Mouse (Mus musculus) C2C12 (cell line): ENCODE data around the gene Cyth4. TPM values are rescaled to one million over a fixed set of nuclear protein-coding genes. Genes with fewer than 3 reads are reported as not detected.

ENCODE experiments used
- H3K27me3 ChIP-seq: one replicate; pipeline ENCODE4 v1.6.1; 2011; ENCODE audit not compliant: control insufficient read depth, insufficient read depth, insufficient read length
- H3K36me3 ChIP-seq: one replicate; pipeline ENCODE4 v1.6.1; 2011; ENCODE audit not compliant: control insufficient read depth, insufficient read depth
- H3K4me3 ChIP-seq: one replicate; pipeline ENCODE4 v1.5.1; 2011; ENCODE audit warnings: mild to moderate bottlenecking, control low read depth; ENCODE audit not compliant: poor library complexity, insufficient read depth, severe bottlenecking
- H3K79me2 ChIP-seq: one replicate; pipeline ENCODE4 v1.6.1; 2011; ENCODE audit not compliant: control insufficient read depth, insufficient read depth
- H3K79me3 ChIP-seq: one replicate; pipeline ENCODE4 v1.6.1; 2011; ENCODE audit warnings: low read depth, control low read depth
- H3ac ChIP-seq: one replicate; pipeline ENCODE3; 2011; ENCODE audit warnings: low read depth; ENCODE audit not compliant: control insufficient read depth, insufficient read length
- CEBPB ChIP-seq: IDR thresholded peaks from one replicate; pipeline ENCODE4 v1.6.1; 2011; ENCODE audit warnings: low read depth, mild to moderate bottlenecking, control low read depth, moderate library complexity
- CTCF ChIP-seq: IDR thresholded peaks from one replicate; pipeline ENCODE4 v1.5.1; 2011; ENCODE audit not compliant: control insufficient read depth, insufficient read depth, insufficient read length
- FOSL1 ChIP-seq: IDR thresholded peaks from one replicate; pipeline ENCODE4 v1.8.0; 2011; ENCODE audit warnings: mild to moderate bottlenecking, low read length; ENCODE audit not compliant: poor library complexity, insufficient read depth, severe bottlenecking
- MAX ChIP-seq: IDR thresholded peaks from one replicate; pipeline ENCODE4 v1.6.1; 2011; ENCODE audit warnings: mild to moderate bottlenecking, control low read depth
- MYOD1 ChIP-seq: IDR thresholded peaks from one replicate; pipeline ENCODE4 v1.6.1; 2011; ENCODE audit warnings: low read depth; ENCODE audit not compliant: control insufficient read depth, insufficient read length
- MYOG ChIP-seq: IDR thresholded peaks from one replicate; pipeline ENCODE4 v1.6.1; 2011; ENCODE audit not compliant: control insufficient read depth, insufficient read length; ENCODE audit errors: extremely low read depth
- USF1 ChIP-seq: IDR thresholded peaks from one replicate; pipeline ENCODE4 v1.6.1; 2011; ENCODE audit warnings: low read depth, mild to moderate bottlenecking, control low read depth, moderate library complexity
- polyA plus RNA-seq: library from polyadenylated mRNA; unstranded; fragments of >200 nt; fragmentation: generic; extraction: Trizol; gene quantifications from one replicate; pipeline ENCODE4 v1.2.1, GENCODE M21; 2012; ENCODE audit warnings: missing spikeins

Gene Cyth4
- polyA plus RNA-seq, 1 experiment = 0.21 TPM

DNA sequence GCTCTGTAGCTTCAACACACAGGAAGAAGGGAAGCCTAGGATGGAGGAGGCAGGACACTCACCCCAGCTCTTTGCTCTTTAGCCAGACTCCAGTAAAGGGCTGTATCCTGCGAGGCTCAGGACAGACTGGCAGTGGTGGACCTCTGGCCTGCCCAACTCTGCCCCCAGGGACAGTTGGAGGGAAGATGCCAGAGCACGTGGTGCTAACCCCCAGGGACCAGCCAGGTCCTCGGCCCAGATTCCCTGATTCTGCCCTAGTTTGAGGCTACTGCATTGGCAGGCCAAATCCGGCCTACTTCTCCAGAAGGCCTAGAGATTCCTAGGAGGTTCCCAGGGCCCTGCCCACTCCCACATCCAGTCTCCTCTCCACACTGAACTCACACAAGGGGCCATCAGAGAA is 50.9 kb downstream of the Cyth4 start:
- peak; percentile 21 for TF ChIP-seq USF1
- no peak for TF ChIP-seq MYOG
- Histone ChIP-seq H3ac (no peak overlapping the region), H3K27me3 (peaks cover 89% of the 10 kb centered on the region), H3K36me3 (no peaks in the 10 kb centered on the region), H3K79me3 (no peaks in the 10 kb centered on the region), H3K4me3 (no peak overlapping the region), H3K79me2 (no peaks in the 10 kb centered on the region)

DNA sequence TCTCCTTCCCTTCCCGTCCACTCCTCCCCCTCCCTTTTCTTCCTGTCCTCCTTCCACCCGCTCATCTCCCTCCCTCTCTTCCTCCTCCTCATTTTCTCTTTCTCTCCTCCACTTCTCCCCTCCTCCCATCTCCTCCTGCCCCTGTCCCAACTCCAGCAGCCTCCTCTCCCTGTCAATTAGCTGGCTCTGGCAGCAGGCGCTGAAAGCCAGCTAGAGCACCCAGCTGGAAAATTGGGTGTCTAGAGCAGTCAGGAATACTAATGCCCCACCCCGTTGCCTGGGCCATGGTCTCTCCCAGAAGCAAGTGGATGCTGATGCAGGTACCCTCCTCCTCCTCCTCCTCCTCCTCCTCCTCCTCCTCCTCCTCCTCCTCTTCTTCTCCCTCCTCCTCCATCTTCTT is 54.3 kb downstream of the Cyth4 start:
- Histone ChIP-seq H3K36me3 (no peaks in the 10 kb centered on the region), H3K27me3 (peaks cover 89% of the 10 kb centered on the region), H3K79me2 (no peaks in the 10 kb centered on the region), H3K4me3 (no peak overlapping the region), H3K79me3 (no peaks in the 10 kb centered on the region), H3ac (no peak overlapping the region)
- TF ChIP-seq MYOG (no peak), CTCF (no peak), USF1 (no peak), MAX (no peak), FOSL1 (no peak), CEBPB (no peak), MYOD1 (no peak)

DNA sequence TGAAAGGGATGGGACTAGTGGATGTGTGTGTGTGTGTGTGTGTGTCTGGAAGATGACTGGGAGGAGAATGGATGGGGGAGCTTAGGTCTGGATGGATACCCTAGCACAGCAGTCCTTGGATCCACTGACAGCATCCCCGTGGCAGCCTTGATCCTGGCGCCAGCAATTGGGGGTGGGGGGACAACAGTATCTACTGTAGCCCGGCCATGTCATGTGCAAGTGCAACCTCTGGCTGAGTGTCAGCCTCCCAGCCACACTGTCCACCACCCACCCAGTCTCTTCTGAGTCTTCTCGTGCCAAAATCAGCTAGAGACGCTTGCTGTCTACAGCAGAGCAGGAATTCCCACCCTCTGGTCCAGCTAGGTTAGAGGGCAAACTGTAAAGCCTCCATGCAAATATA is 67.4 kb downstream of the Cyth4 start:
- no peaks in the 10 kb centered on the region for H3K36me3 ChIP-seq
- no peaks in the 10 kb centered on the region for H3K79me2 ChIP-seq
- no peak overlapping the region for H3K4me3 ChIP-seq
- no peaks in the 10 kb centered on the region for H3K79me3 ChIP-seq
- H3ac ChIP-seq = no peak overlapping the region
- H3K27me3 ChIP-seq = peaks cover 71% of the 10 kb centered on the region
- TF ChIP-seq USF1 = no peak
- TF ChIP-seq MAX = no peak

DNA sequence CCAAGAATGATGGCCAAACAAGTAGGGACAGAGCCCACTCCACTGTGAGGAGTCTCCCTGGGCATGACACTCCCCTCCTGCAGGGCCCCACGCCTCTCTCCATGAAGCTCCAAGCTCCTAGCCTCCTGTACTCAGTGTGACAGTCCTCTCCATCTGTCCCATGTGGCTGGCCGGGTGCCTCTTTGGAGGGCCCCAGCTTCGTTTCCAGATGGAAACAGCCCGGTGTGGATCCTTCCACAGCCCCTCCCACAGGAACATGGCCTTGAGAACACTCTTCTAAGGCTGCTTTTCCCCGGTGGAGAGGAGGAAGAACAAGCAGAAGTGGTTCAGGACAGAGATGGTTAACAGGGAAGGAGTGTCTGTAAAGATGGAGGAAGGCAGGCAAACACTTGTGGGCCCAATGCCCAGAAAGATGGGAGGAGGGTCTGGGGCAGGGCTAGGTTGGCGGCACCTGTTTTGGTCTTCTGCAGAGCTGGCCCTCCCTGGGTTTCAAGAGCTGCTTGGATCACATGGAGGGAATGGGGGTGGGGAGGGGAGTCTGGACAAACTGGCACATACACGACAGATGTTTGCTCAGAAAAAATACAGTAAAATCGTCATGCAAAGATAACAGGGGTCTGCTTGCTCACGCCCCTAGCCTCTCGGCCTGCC is 72.5 kb downstream of the Cyth4 start:
- H3K4me3 ChIP-seq = no peak overlapping the region
- TF ChIP-seq USF1 (no peak), MAX (no peak), CTCF (no peak)
- H3K36me3 ChIP-seq = no peaks in the 10 kb centered on the region
- H3ac ChIP-seq = no peak overlapping the region
- H3K27me3 ChIP-seq = peaks cover 44% of the 10 kb centered on the region
- H3K79me2 ChIP-seq = no peaks in the 10 kb centered on the region
- no peaks in the 10 kb centered on the region for H3K79me3 ChIP-seq

DNA sequence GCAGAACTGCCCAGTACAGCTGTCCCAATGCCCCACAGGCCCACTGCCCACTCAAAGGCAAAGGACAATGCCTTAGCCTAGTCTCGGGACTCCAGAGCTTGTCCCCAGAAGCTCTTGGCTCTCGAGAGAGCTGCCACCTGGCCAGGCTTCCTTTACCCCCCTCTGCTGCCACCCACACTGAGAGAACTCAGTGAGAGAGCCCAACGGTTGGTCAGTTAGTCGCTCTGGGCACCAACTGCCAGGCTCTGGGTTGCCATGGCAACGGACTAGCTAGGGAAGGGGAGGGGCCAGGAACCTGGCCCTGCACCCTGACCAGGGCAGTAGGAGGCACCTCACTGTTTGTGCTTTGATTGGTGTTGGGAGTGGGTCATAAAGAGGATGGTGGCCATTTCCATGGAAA is 73.5 kb downstream of the Cyth4 start:
- no peaks in the 10 kb centered on the region for H3K79me2 ChIP-seq
- peaks cover 48% of the 10 kb centered on the region for H3K27me3 ChIP-seq
- no peak for TF ChIP-seq FOSL1
- TF ChIP-seq MYOD1 = no peak
- no peak for TF ChIP-seq MAX
- TF ChIP-seq CEBPB = no peak
- no peak for TF ChIP-seq USF1
- no peak for TF ChIP-seq MYOG
- no peak for TF ChIP-seq CTCF

More for the DNA sequence above, 73.5 kb downstream of the Cyth4 start:
- Histone ChIP-seq H3K36me3 (no peaks in the 10 kb centered on the region), H3K4me3 (no peak overlapping the region), H3ac (no peak overlapping the region), H3K79me3 (no peaks in the 10 kb centered on the region)

Other genes starting within 250 kb of the Cyth4 start
- not detected for gene Tex33, start 201.1 kb upstream of the Cyth4 start, polyA plus RNA-seq
- gene Tst, start 191.1 kb upstream of the Cyth4 start, polyA plus RNA-seq = 21.4 TPM
- gene Mpst, start 190.6 kb upstream of the Cyth4 start, polyA plus RNA-seq = 44.7 TPM
- gene Kctd17, start 168.5 kb upstream of the Cyth4 start, polyA plus RNA-seq = 228 TPM
- gene Tmprss6, start 128.4 kb upstream of the Cyth4 start, polyA plus RNA-seq = 0.06 TPM
- 0.01 TPM for gene Il2rb, start 101.8 kb upstream of the Cyth4 start, polyA plus RNA-seq
- 17.5 TPM for gene C1qtnf6, start 65.6 kb upstream of the Cyth4 start, polyA plus RNA-seq
- gene Sstr3, start 52.4 kb upstream of the Cyth4 start, polyA plus RNA-seq = not detected
- not detected for gene Rac2, start 24.3 kb upstream of the Cyth4 start, polyA plus RNA-seq
- gene Elfn2, start 121.7 kb downstream of the Cyth4 start, polyA plus RNA-seq = not detected
- not detected for gene Mfng, start 176.4 kb downstream of the Cyth4 start, polyA plus RNA-seq
- 0.73 TPM for gene Card10, start 206.0 kb downstream of the Cyth4 start, polyA plus RNA-seq
- gene Cdc42ep1, start 245.6 kb downstream of the Cyth4 start, polyA plus RNA-seq = 55.2 TPM